In the genomic region with DNA sequence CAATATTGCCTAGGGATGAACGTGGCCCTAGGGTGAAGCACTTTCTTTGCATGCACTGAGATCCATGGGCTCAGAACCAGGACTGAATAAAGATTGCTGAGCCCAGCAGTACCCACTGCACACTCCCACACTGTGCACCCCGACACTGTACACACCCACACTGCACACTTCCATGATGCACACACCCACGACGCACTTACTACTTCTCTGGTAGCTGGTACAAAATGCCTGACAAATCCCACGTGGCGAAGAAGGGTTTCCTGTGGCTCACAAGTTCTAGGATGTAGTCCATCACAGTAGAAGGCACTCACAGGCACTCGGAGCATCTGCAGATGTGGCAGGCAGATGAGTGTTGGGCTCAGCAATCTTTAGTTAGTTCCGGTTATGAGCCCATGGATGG, we compare ENCODE assay signal across 18 mouse cellular contexts. TPM values are rescaled to one million over a fixed set of nuclear protein-coding genes. Genes with fewer than 3 reads are reported as not detected.
DNase-seq lines count a peak whose midpoint lies in the region.
"Had no signal": no experiment of that assay in that cellular context is flagged by ENCODE, and none has a peak within 500 bp of the region (broad histone marks: within the 10 kb centered on the region; RNA-seq: fewer than 3 reads in every experiment).

No protein-coding gene starts in this region.

- intact Hi-C loops in left cerebral cortex, postnatal 10 days (cut with DNase I): no loop called here

- peak; percentile 48 for DNase-seq in layer of hippocampus, adult 9-11 months
- no peak for DNase-seq in layer of hippocampus, postnatal 25 days (ENCODE audit: extremely low spot score in 1 of 2, low spot score in 1 of 2)
- peak; percentile 68 for DNase-seq in right cerebral cortex, adult 18-20 months
- DNase-seq in right cerebral cortex, postnatal 25 days: no peak
- peak; percentile 30 for DNase-seq in testis, postnatal 10 days (ENCODE audit: low spot score)
- no peak for DNase-seq in testis, postnatal 14 days (ENCODE audit: low spot score)
- peak; percentile 48 for DNase-seq in telencephalon, adult 2 months (ENCODE audit: low read depth, low spot score)
- no peak for DNase-seq in left cerebral cortex, postnatal 10 days (ENCODE audit: extremely low spot score in 1 of 2, low spot score in 2 of 2)
- DNase-seq: adrenal gland, adult 2 months; adrenal gland, postnatal 10 days; adrenal gland, postnatal 25 days; cerebellum, adult 11-12 months; cerebellum, adult 2 months; cerebellum, adult 9-10 months; cerebellum, postnatal 10 days; cerebellum, postnatal 25 days; embryo, embryonic 11 days had no signal

RNA-seq across cellular contexts. Expression of gene Ncan, which starts 4.3 kb away (rescaled TPM):
- 100 to 1,000 TPM; 188 to 207 TPM for total RNA-seq in layer of hippocampus, postnatal 25 days (2021)
- total RNA-seq in left cerebral cortex, postnatal 10 days (2021): 100 to 1,000 TPM; 392 to 416 TPM
- total RNA-seq: MEL had no signal

RNA-seq across cellular contexts. Expression of gene Nr2c2ap, which starts 6.1 kb away (rescaled TPM):
- total RNA-seq in layer of hippocampus, postnatal 25 days (2021): 10 to 100 TPM; 25.5 to 29.8 TPM
- 10 to 100 TPM; 32.7 to 33.6 TPM for total RNA-seq in left cerebral cortex, postnatal 10 days (2021)

RNA-seq across cellular contexts. Expression of gene Rfxank, which starts 14.0 kb away (rescaled TPM):
- total RNA-seq in layer of hippocampus, postnatal 25 days (2021): 10 to 100 TPM; 11.8 to 12.0 TPM
- total RNA-seq in left cerebral cortex, postnatal 10 days (2021): 10 to 100 TPM in 1 of 2 experiments, 1 to 10 TPM in 1; 8.3 to 10.9 TPM

RNA-seq across cellular contexts. Expression of gene Borcs8, which starts 14.3 kb away (rescaled TPM):
- total RNA-seq in layer of hippocampus, postnatal 25 days (2021): 10 to 100 TPM; 47.0 to 47.5 TPM
- 10 to 100 TPM; 40.7 to 42.3 TPM for total RNA-seq in left cerebral cortex, postnatal 10 days (2021)

RNA-seq across cellular contexts. Expression of gene Mef2b, which starts 14.5 kb away (rescaled TPM):
- not detected for total RNA-seq in layer of hippocampus, postnatal 25 days (2021)
- under 1 TPM in 1 of 2 experiments, not detected in 1; 0.59 TPM for total RNA-seq in left cerebral cortex, postnatal 10 days (2021)

Comparison
In these comparisons a context has a peak if more than half of its experiments do, and no peak if none do; other contexts are left out.
1. DNase-seq: peak in layer of hippocampus, adult 9-11 months (single experiment), right cerebral cortex, adult 18-20 months (single experiment), testis, postnatal 10 days (single experiment) and telencephalon, adult 2 months (single experiment); none in layer of hippocampus, postnatal 25 days (0 of 2), right cerebral cortex, postnatal 25 days (single experiment), testis, postnatal 14 days (single experiment) and left cerebral cortex, postnatal 10 days (0 of 2).